Mouse (Mus musculus) heart, adult 18-20 months (tissue): ENCODE measurements around the gene Fdxacb1. TPM values are rescaled to one million over a fixed set of nuclear protein-coding genes. Genes with fewer than 3 reads are reported as not detected.

Experiments used
- DNase-seq, 2 experiments: peaks; one replicate each; pipeline ENCODE4 v3.0.0; 2021 to 2022; ENCODE audit warnings: mixed read lengths in 1 of 2
- total RNA-seq, 2 experiments: library from RNA; stranded (reverse); gene quantifications; 2 replicates each; pipeline ENCODE4 v1.2.3; 2021

Fdxacb1 gene
- total RNA-seq, 2 experiments from 2014 or later, result 4.1 to 5.8 TPM

GRCm38 (mm10) chr9:50803055-50803671 is 35.1 kb downstream of the Fdxacb1 start:
- no peak for DNase-seq

GRCm38 (mm10) chr9:50808471-50808870 is 40.4 kb downstream of the Fdxacb1 start:
- DNase-seq, result peak in 1 of 2 experiments; percentile 7

DNA sequence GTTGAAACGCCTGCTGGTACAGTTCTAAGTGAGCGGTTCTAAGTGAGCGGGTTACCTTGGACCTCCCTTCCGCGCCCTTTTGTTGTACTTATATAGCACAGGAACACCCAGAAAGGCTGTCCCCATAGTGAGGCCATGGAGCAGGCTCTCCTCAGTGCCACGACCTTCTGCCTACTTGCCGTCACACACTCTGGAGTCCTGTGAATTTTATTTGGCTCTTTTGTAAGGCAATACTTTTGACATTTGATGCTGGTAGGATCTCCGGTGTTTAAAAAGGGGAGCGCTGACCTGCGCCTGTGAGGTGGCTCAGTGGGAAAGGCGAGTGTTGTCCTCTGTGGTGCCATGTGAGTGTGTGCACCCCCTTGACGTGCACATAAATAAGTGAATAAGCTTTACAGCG is 41.1 kb downstream of the Fdxacb1 start:
- no peak for DNase-seq

GRCm38 (mm10) chr9:50811187-50811586 is 43.2 kb downstream of the Fdxacb1 start:
- DNase-seq, result no peak

DNA sequence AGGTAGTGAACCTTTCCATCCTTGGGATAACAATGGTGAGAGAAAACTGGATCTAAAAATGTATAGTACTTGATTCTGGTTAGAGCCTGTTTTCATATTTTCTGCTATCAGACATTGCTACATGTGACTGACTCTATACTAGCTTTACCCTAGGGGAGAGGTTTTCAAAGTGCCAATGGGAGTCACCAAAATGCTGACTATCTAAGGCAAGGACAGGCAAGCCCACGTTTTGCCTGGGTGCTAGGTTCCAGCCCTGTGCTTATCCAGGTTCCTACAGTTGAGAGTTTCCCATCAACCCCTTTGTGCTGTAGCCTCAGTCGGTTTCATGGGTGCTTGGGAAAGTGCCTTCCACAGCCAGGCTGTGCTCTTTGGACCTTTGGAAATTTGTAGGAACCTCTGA is 43.7 kb downstream of the Fdxacb1 start:
- no peak for DNase-seq

DNA sequence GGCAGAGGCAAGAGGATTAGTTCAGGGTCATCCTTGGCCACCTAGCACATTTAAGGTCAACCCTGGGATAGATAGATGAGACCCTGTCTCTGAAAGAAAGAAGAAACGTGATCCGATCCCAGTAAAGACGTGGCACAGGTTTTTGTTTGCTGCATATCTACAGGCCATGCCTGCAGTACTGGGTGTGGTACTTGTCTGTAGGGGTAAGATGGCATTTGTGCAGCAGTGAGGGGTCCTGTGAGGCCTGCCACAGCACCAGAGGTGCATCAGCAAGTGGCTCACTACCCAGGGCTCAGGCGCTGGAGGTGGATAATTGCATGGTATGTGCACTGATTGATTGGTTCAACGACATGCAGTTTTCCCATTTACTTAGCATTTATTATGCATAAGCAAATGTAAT is 45.8 kb downstream of the Fdxacb1 start:
- DNase-seq, result no peak

DNA sequence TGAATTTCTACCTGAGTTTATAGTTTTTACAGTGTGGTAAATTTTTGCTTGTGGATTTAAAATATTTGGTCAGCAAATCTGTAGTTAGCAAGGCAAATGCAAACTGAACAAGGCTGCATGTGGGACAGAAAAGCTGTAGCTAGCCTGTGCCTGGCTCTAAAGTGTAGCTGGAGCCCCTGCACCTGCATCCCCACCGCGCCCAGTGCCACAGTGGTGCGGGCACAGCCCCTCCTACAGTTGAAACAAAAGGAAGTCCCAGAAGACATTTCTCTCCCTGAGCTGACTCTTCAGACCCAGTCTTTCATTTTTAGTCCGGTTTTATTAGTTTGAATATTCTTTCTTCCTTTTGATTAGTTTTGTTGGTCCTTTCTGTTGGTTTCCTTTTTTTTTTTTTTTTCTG is 47.6 kb downstream of the Fdxacb1 start:
- no peak for DNase-seq

DNA sequence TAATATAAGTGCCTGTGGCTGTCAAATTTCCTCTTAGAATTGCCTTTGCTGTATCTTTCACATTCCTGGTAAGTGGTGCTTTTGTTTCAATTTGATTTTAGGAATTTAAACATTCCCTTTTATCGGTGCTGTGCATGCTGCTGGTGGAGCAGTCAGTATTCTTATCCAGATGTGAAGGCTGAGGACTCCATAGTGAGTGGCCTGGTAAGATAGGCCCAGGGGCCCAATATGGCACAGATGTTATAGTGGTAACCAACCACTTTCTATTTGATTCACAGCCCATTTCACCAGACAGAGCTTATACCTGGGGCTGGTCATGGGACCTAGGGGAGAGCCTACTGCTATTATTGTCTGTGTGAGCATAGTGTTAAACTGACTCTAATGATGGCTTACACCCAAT is 48.5 kb downstream of the Fdxacb1 start:
- no peak for DNase-seq

GRCm38 (mm10) chr9:50818050-50818449 is 50.0 kb downstream of the Fdxacb1 start:
- no peak for DNase-seq

DNA sequence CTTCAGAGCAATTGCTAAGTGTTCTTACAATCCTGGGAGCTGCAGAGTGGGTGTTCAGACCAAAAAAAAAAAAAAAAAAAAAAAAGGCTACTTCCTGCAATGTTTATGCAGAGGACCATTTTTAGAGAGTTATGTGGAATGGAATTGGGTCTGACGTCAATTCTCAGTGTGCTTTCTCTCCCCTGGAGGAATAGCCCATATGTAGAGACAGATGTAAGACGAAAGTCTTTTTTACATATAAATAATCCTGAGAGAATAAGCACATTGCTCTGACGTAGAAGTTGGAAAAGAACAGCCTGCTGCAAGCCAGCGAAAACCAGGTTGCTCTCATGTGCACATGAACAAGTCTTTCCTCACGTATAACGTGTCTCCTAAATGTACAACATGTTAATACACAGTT is 51.7 kb downstream of the Fdxacb1 start:
- no peak for DNase-seq

GRCm38 (mm10) chr9:50821651-50822050 is 53.6 kb downstream of the Fdxacb1 start:
- no peak for DNase-seq

DNA sequence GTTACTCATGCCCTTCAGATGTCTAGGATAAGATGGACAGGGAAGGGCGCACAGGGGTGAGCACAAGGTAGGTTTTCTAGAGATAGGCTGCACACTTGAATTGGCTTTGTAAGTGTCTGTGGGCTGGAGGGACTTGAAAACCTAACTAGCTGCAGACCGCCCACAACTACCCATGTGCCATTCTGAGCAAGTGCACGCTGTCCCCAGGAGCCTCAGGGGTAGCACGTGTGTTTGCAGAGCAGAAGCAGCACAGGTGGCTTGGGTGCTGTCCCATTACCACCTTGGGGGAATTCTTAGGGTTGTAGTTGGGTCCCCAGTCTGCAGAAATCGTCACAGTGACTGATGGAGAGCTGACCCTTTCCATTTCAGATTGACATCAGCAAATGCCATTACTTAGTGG is 54.2 kb downstream of the Fdxacb1 start:
- DNase-seq, result no peak

Other genes with a start within 250 kb of the Fdxacb1 start
- 10 to 100 TPM; 27.9 to 36.1 TPM for gene Pts, start 239.5 kb upstream of the Fdxacb1 start, total RNA-seq
- gene Il18, start 213.4 kb upstream of the Fdxacb1 start, total RNA-seq, result 1 to 10 TPM; 1.0 to 2.5 TPM
- gene Bco2, start 213.1 kb upstream of the Fdxacb1 start, total RNA-seq, result under 1 TPM; 0.52 to 0.64 TPM
- gene Tex12, start 206.9 kb upstream of the Fdxacb1 start, total RNA-seq, result not detected
- gene Sdhd, start 164.4 kb upstream of the Fdxacb1 start, total RNA-seq, result 100 to 1,000 TPM; 697 to 709 TPM
- gene Timm8b, start 164.3 kb upstream of the Fdxacb1 start, total RNA-seq, result 100 to 1,000 TPM; 270 to 292 TPM
- gene Pih1d2, start 150.9 kb upstream of the Fdxacb1 start, total RNA-seq, result under 1 TPM; 0.20 to 0.95 TPM
- gene Nkapd1, start 150.8 kb upstream of the Fdxacb1 start, total RNA-seq, result 10 to 100 TPM; 11.6 to 14.2 TPM
- 100 to 1,000 TPM; 390 to 395 TPM for gene Dlat, start 108.5 kb upstream of the Fdxacb1 start, total RNA-seq
- gene Dixdc1, start 28.7 kb upstream of the Fdxacb1 start, total RNA-seq, result 1 to 10 TPM; 3.0 to 4.1 TPM
- 1 to 10 TPM; 2.2 to 2.6 TPM for gene 2310030G06Rik, start 21.7 kb upstream of the Fdxacb1 start, total RNA-seq
- 1,000 to 10,000 TPM; 3,376 to 3,486 TPM for gene Cryab, start 16.9 kb upstream of the Fdxacb1 start, total RNA-seq
- 100 to 1,000 TPM; 136 to 143 TPM for gene Hspb2, start 15.9 kb upstream of the Fdxacb1 start, total RNA-seq
- 10 to 100 TPM; 10.4 to 12.1 TPM for gene Alg9, start 6.8 kb downstream of the Fdxacb1 start, total RNA-seq
- 10 to 100 TPM; 11.3 to 16.5 TPM for gene 1110032A03Rik, start 7.3 kb downstream of the Fdxacb1 start, total RNA-seq
- 10 to 100 TPM; 10.6 to 11.3 TPM for gene Ppp2r1b, start 77.1 kb downstream of the Fdxacb1 start, total RNA-seq
- gene Sik2, start 240.8 kb downstream of the Fdxacb1 start, total RNA-seq, result 10 to 100 TPM; 27.6 to 34.6 TPM